Mouse (Mus musculus): Measurements from ENCODE around the gene Nfrkb.

Gene Nfrkb

GRCm38 (mm10) chr9:31385947-31386354 is at the start of gene Nfrkb:
Gene Nfrkb (plus strand): TSS chr9:31386192.
- peak; percentile 95 for DNase-seq

GRCm38 (mm10) chr9:31344289-31344831 is 41.6 kb upstream of the Nfrkb start:
- peak; percentile 79 for DNase-seq

GRCm38 (mm10) chr9:31346575-31347080 is 39.4 kb upstream of the Nfrkb start:
- DNase-seq, result no peak

GRCm38 (mm10) chr9:31348458-31348857 is 37.5 kb upstream of the Nfrkb start:
- DNase-seq, result no peak

- peak; percentile 75 for DNase-seq
These were observed 37.1 kb upstream of the Nfrkb start for GRCm38 (mm10) chr9:31348915-31349314.

- DNase-seq, result no peak
These were observed 33.3 kb upstream of the Nfrkb start for GRCm38 (mm10) chr9:31352716-31353115.

- no peak for DNase-seq
These were observed 32.5 kb upstream of the Nfrkb start for GRCm38 (mm10) chr9:31353518-31353917.

GRCm38 (mm10) chr9:31354051-31354450 is 31.9 kb upstream of the Nfrkb start:
- no peak for DNase-seq

GRCm38 (mm10) chr9:31363698-31364609 is 22.0 kb upstream of the Nfrkb start:
- no peak for DNase-seq

GRCm38 (mm10) chr9:31365086-31365485 is 20.9 kb upstream of the Nfrkb start:
- DNase-seq, result no peak

GRCm38 (mm10) chr9:31371740-31372139 is 14.3 kb upstream of the Nfrkb start:
- no peak for DNase-seq

- no peak for DNase-seq
These were observed 9.3 kb upstream of the Nfrkb start for GRCm38 (mm10) chr9:31376661-31377060.

GRCm38 (mm10) chr9:31384786-31385499 is 1.0 kb upstream of the Nfrkb start:
- DNase-seq, result no peak

GRCm38 (mm10) chr9:31385500-31385869 is 507 bp upstream of the Nfrkb start:
- DNase-seq, result no peak

- no peak for DNase-seq
These were observed 582 bp downstream of the Nfrkb start for GRCm38 (mm10) chr9:31386368-31387180.

- DNase-seq, result no peak
These were observed 1.2 kb downstream of the Nfrkb start for GRCm38 (mm10) chr9:31387206-31387605.

- DNase-seq, result peak; percentile 70
These were observed 14.4 kb downstream of the Nfrkb start for GRCm38 (mm10) chr9:31400441-31400840.

- no peak for DNase-seq
These were observed 18.3 kb downstream of the Nfrkb start for GRCm38 (mm10) chr9:31404311-31404710.

GRCm38 (mm10) chr9:31405217-31405616 is 19.2 kb downstream of the Nfrkb start:
- peak; percentile 30 for DNase-seq

- no peak for DNase-seq
These were observed 26.2 kb downstream of the Nfrkb start for GRCm38 (mm10) chr9:31412165-31412564.

- DNase-seq, result no peak
These were observed 32.8 kb downstream of the Nfrkb start for GRCm38 (mm10) chr9:31418821-31419220.

- no peak for DNase-seq
These were observed 36.2 kb downstream of the Nfrkb start for GRCm38 (mm10) chr9:31422143-31422542.

- no peak for DNase-seq
These were observed 43.0 kb downstream of the Nfrkb start for GRCm38 (mm10) chr9:31428971-31429370.

All from retina, postnatal 1 day (tissue).